Mouse (Mus musculus): ENCODE results near the gene Clic3. TPM values are rescaled to one million over a fixed set of nuclear protein-coding genes. Genes with fewer than 3 reads are reported as not detected.
"Not testable (repeated sequence)": the region's sequence is repeated elsewhere in the genome, so short reads cannot be mapped to it uniquely, and the experiment has no call there.

The Clic3 gene
- 11.9 and 26.5 TPM in 2 replicates for polyA plus RNA-seq (2015; fragmentation: Nextera tagmentation; extraction: Ambion mirVana)

- Histone ChIP-seq H3K4me2 (peak within 1 kb of the TSS; percentile 19; the same call in 1 of the 2 replicates), H3K4me1 (peaks cover 25% of the 10 kb centered on the region), H3K9ac (no peak within 1 kb of the TSS), H3K36me3 (no peaks in the 10 kb centered on the region), H3K27ac (peak within 1 kb of the TSS; percentile 35; the same call in 1 of the 2 replicates), H3K4me3 (replicated peaks) (0 out of 2 replicates have a peak within 1 kb of the TSS, but pooled peaks have one; percentile 9), H3K27me3 (replicated peaks) (no peaks in the 10 kb centered on the region), H3K9me3 (no peaks in the 10 kb centered on the region)
- 51% methylated on average over 14 of the region's 14 CpGs for WGBS
- ATAC-seq (ENCODE audit: insufficient read depth, low FRiP score, low read depth): 0 out of 2 replicates have a peak, but pooled peaks have one; percentile 29
Observed at GRCm38 (mm10) chr2:25456205-25456953, at the start of gene Clic3. TSS of gene Clic3 (plus strand) at chr2:25456838.

- peaks cover 2% of the 10 kb centered on the region; the same call in 1 of the 2 replicates for H3K27me3 ChIP-seq (replicated peaks)
- WGBS: 92% methylated on average over 10 of the region's 10 CpGs
- ATAC-seq (ENCODE audit: insufficient read depth, low FRiP score, low read depth): no peak
- H3K9ac ChIP-seq: no peak overlapping the region
- no peaks in the 10 kb centered on the region for H3K9me3 ChIP-seq
- H3K4me3 ChIP-seq (replicated peaks): no peak overlapping the region
- no peaks in the 10 kb centered on the region for H3K4me1 ChIP-seq
- no peak overlapping the region for H3K27ac ChIP-seq
- H3K36me3 ChIP-seq: no peaks in the 10 kb centered on the region
- no peak overlapping the region for H3K4me2 ChIP-seq
Observed at GRCm38 (mm10) chr2:25408908-25409307, 47.7 kb upstream of the Clic3 start.

GRCm38 (mm10) chr2:25413436-25413835 lies 43.2 kb upstream of the Clic3 start:
- not testable (repeated sequence) for H3K4me1 ChIP-seq; H3K27ac ChIP-seq; H3K9ac ChIP-seq; ATAC-seq (ENCODE audit: insufficient read depth, low FRiP score, low read depth); H3K4me3 ChIP-seq (replicated peaks); H3K9me3 ChIP-seq; H3K4me2 ChIP-seq; H3K27me3 ChIP-seq (replicated peaks); H3K36me3 ChIP-seq

- no peak for ATAC-seq (ENCODE audit: insufficient read depth, low FRiP score, low read depth)
- no peaks in the 10 kb centered on the region for H3K36me3 ChIP-seq
- WGBS: 27% methylated on average over 3 of the region's 3 CpGs
- H3K9me3 ChIP-seq: no peaks in the 10 kb centered on the region
- H3K27me3 ChIP-seq (replicated peaks): no peaks in the 10 kb centered on the region
- no peak overlapping the region for H3K9ac ChIP-seq
- no peak overlapping the region for H3K4me3 ChIP-seq (replicated peaks)
- no peak overlapping the region for H3K27ac ChIP-seq
- no peak overlapping the region for H3K4me2 ChIP-seq
- H3K4me1 ChIP-seq: no peaks in the 10 kb centered on the region
Observed at GRCm38 (mm10) chr2:25417426-25417825, 39.2 kb upstream of the Clic3 start.

GRCm38 (mm10) chr2:25421896-25422295 lies 34.7 kb upstream of the Clic3 start:
- H3K4me3 ChIP-seq (replicated peaks): no peak overlapping the region
- 17% methylated on average over 3 of the region's 3 CpGs for WGBS

GRCm38 (mm10) chr2:25422587-25423410 lies 33.8 kb upstream of the Clic3 start, which contains the start of gene Fut7:
TSS of gene Fut7 (plus strand) at chr2:25423267.
- Histone ChIP-seq H3K4me1 (no peaks in the 10 kb centered on the region), H3K9me3 (no peaks in the 10 kb centered on the region), H3K27me3 (replicated peaks) (peaks cover 24% of the 10 kb centered on the region; the same call in 1 of the 2 replicates), H3K27ac (no peak within 1 kb of the TSS), H3K9ac (no peak within 1 kb of the TSS), H3K4me3 (replicated peaks) (no peak within 1 kb of the TSS), H3K4me2 (no peak within 1 kb of the TSS; the same call in 1 of the 2 replicates), H3K36me3 (no peaks in the 10 kb centered on the region)
- no peak for ATAC-seq (ENCODE audit: insufficient read depth, low FRiP score, low read depth)
- 56% methylated on average over 17 of the region's 17 CpGs for WGBS

More at GRCm38 (mm10) chr2:25421896-25422295, 34.7 kb upstream of the Clic3 start:
- ATAC-seq (ENCODE audit: insufficient read depth, low FRiP score, low read depth): no peak; the same call in 1 of the 2 replicates
- no peak overlapping the region for H3K4me2 ChIP-seq
- no peaks in the 10 kb centered on the region for H3K4me1 ChIP-seq
- H3K27ac ChIP-seq: no peak overlapping the region
- no peak overlapping the region for H3K9ac ChIP-seq
- H3K27me3 ChIP-seq (replicated peaks): peaks cover 24% of the 10 kb centered on the region; the same call in 1 of the 2 replicates
- no peaks in the 10 kb centered on the region for H3K9me3 ChIP-seq
- no peaks in the 10 kb centered on the region for H3K36me3 ChIP-seq

GRCm38 (mm10) chr2:25423626-25424025 lies 33.0 kb upstream of the Clic3 start:
- Histone ChIP-seq H3K4me2 (no peak overlapping the region), H3K9ac (no peak overlapping the region)
- WGBS: 71% methylated on average over 1 of the region's 1 CpGs

GRCm38 (mm10) chr2:25425481-25425880 lies 31.2 kb upstream of the Clic3 start:
- no peak overlapping the region for H3K4me3 ChIP-seq (replicated peaks)
- no peak for ATAC-seq (ENCODE audit: insufficient read depth, low FRiP score, low read depth)
- WGBS: 50% methylated on average over 27 of the region's 27 CpGs
- H3K36me3 ChIP-seq: no peaks in the 10 kb centered on the region
- H3K9me3 ChIP-seq: no peaks in the 10 kb centered on the region
- H3K27ac ChIP-seq: no peak overlapping the region
- no peak overlapping the region for H3K4me2 ChIP-seq
- H3K4me1 ChIP-seq: peaks cover 5% of the 10 kb centered on the region; the same call in 1 of the 2 replicates
- H3K9ac ChIP-seq: no peak overlapping the region
- H3K27me3 ChIP-seq (replicated peaks): peaks cover 24% of the 10 kb centered on the region; the same call in 1 of the 2 replicates

More at GRCm38 (mm10) chr2:25423626-25424025, 33.0 kb upstream of the Clic3 start:
- Histone ChIP-seq H3K27ac (no peak overlapping the region), H3K9me3 (no peaks in the 10 kb centered on the region), H3K27me3 (replicated peaks) (peaks cover 24% of the 10 kb centered on the region; the same call in 1 of the 2 replicates), H3K4me1 (peaks cover 2% of the 10 kb centered on the region; the same call in 1 of the 2 replicates), H3K4me3 (replicated peaks) (no peak overlapping the region), H3K36me3 (no peaks in the 10 kb centered on the region)
- ATAC-seq (ENCODE audit: insufficient read depth, low FRiP score, low read depth): no peak

GRCm38 (mm10) chr2:25426721-25427191 lies 29.9 kb upstream of the Clic3 start:
- Histone ChIP-seq H3K4me3 (replicated peaks) (no peak overlapping the region), H3K9me3 (no peaks in the 10 kb centered on the region), H3K27ac (no peak overlapping the region), H3K36me3 (no peaks in the 10 kb centered on the region), H3K27me3 (replicated peaks) (peaks cover 24% of the 10 kb centered on the region; the same call in 1 of the 2 replicates), H3K4me2 (no peak overlapping the region), H3K9ac (no peak overlapping the region), H3K4me1 (peaks cover 5% of the 10 kb centered on the region; the same call in 1 of the 2 replicates)
- 22% methylated on average over 5 of the region's 5 CpGs for WGBS
- no peak for ATAC-seq (ENCODE audit: insufficient read depth, low FRiP score, low read depth)

- H3K4me2 ChIP-seq: no peak overlapping the region
- no peak overlapping the region for H3K27ac ChIP-seq
- ATAC-seq (ENCODE audit: insufficient read depth, low FRiP score, low read depth): no peak
- H3K4me3 ChIP-seq (replicated peaks): no peak overlapping the region
- H3K27me3 ChIP-seq (replicated peaks): peaks cover 24% of the 10 kb centered on the region; the same call in 1 of the 2 replicates
- H3K4me1 ChIP-seq: peaks cover 5% of the 10 kb centered on the region; the same call in 1 of the 2 replicates
- 84% methylated on average over 5 of the region's 5 CpGs for WGBS
- H3K36me3 ChIP-seq: no peaks in the 10 kb centered on the region
- H3K9ac ChIP-seq: no peak overlapping the region
- H3K9me3 ChIP-seq: no peaks in the 10 kb centered on the region
Observed at GRCm38 (mm10) chr2:25427256-25427655, 29.4 kb upstream of the Clic3 start.

GRCm38 (mm10) chr2:25428442-25429236 lies 28.0 kb upstream of the Clic3 start, which contains the start of gene Abca2:
TSS of gene Abca2 (plus strand) at chr2:25428703.
- ATAC-seq (ENCODE audit: insufficient read depth, low FRiP score, low read depth): peak; percentile 91
- Histone ChIP-seq H3K27ac (no peak within 1 kb of the TSS), H3K27me3 (replicated peaks) (peaks cover 24% of the 10 kb centered on the region; the same call in 1 of the 2 replicates), H3K4me3 (replicated peaks) (peak within 1 kb of the TSS; percentile 63), H3K9me3 (no peaks in the 10 kb centered on the region), H3K4me2 (peak within 1 kb of the TSS; percentile 87), H3K4me1 (peaks cover 5% of the 10 kb centered on the region; the same call in 1 of the 2 replicates), H3K36me3 (no peaks in the 10 kb centered on the region), H3K9ac (peak within 1 kb of the TSS; percentile 48)
- WGBS: under 1% methylated on average over 84 of the region's 89 CpGs

All from stomach, embryonic 15.5 days (tissue).